ENCODE assay signal across 8 mouse cellular contexts in the genomic region with DNA sequence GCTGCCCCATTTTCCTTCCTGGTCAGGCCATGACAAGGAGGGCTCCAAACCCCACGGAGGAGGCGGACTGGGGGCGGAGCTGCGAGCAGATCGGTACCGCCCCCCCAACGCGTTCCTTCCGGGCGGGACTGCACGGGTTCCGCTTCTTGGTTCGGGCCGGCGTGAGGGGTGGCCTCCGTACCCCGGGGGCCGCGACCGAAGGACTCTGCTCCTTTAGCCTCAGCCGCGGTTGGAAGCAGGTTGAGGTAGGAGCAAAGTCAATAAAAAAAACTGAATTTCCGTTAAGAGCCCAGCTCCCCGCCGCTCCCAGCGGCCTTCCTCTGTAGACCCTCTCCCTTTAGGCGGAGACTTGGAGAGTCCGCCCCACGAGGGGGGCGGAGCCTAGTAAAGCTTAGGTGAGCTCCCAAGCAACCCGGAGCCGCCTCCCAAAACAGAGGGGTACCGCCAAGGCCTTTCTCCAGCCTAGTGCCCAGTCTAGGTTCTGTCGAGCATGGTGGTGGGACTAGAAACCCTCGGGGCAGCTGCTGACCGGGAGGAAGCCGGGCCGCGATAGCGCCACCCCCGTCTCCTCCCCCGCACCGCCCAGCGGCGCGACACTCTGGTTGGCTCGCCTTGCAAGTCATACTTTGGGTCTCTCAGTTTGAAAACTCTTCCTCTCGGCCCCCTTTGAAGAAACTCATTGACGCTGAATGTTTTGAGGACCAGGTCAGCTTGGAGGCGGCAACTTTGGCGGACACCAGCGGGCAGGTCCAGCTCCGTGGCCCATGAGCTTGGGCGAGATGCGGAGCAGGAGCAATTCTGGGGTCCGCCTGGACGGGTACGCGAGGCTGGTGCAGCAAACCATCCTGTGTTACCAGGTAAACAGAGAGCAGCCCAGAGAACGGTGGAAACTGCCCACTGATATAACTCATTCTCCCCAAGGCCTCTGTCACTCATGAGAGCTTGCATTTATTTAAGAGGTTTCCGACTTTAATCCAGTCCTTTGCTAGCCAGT. TPM values are rescaled to one million over a fixed set of nuclear protein-coding genes. Genes with fewer than 3 reads are reported as not detected.
A peak's percentile ranks its signal among the peaks of the same experiment; 100 is the strongest.
DNase-seq lines count a peak whose midpoint lies in the region; ATAC-seq and TF ChIP-seq lines count a peak whose summit lies in the region.

A gene (plus strand): TSS at position 119 of the 994 bp plus-strand sequence.

- TF ChIP-seq CTCF in lung, postnatal 0 days (IDR thresholded peaks at IDR 0.05): no peak; the same call in none of the 2 replicates

- peak within 1 kb of the TSS; percentile 58 for H3K4me2 ChIP-seq in lung, postnatal 0 days (replicated peaks; ENCODE audit: low read depth, low read length)

- TF ChIP-seq EP300 in lung, postnatal 0 days (IDR thresholded peaks at IDR 0.05): no peak

- peak within 1 kb of the TSS; percentile 91 for H3K27ac ChIP-seq in hindbrain, embryonic 10.5 days
- H3K27ac ChIP-seq in lung, postnatal 0 days (ENCODE audit: low read length): peak within 1 kb of the TSS; percentile 82

- peak within 1 kb of the TSS; percentile 46 for H3K9ac ChIP-seq in lung, postnatal 0 days (replicated peaks; ENCODE audit: low read depth)

- peak; percentile 95 for ATAC-seq in frontal cortex, adult (ENCODE audit: low TSS enrichment)
- ATAC-seq in lung, postnatal 0 days: peak; percentile 96

- peaks cover 9% of the 10 kb centered on the region for H3K4me1 ChIP-seq in hindbrain, embryonic 10.5 days (replicated peaks)
- H3K4me1 ChIP-seq in lung, postnatal 0 days (ENCODE audit: insufficient read depth, low read depth, low read length): no peaks in the 10 kb centered on the region

- peak within 1 kb of the TSS; percentile 64 for H3K4me3 ChIP-seq in hindbrain, embryonic 10.5 days
- H3K4me3 ChIP-seq in lung, postnatal 0 days (ENCODE audit: low read depth, low read length): peak within 1 kb of the TSS; percentile 45

- no peaks in the 10 kb centered on the region for H3K36me3 ChIP-seq in hindbrain, embryonic 10.5 days
- no peaks in the 10 kb centered on the region for H3K36me3 ChIP-seq in lung, postnatal 0 days (ENCODE audit: insufficient read depth, low read length)

- peak; percentile 72 for DNase-seq in MEL-GATA-1-ER (ENCODE audit: extremely low read depth, low read depth)
- DNase-seq in cerebellum, adult 8-10 months: peak; percentile 82
- DNase-seq in hindbrain, embryonic 10.5 days (ENCODE audit: low spot score): peak; percentile 79
- peak; percentile 80 for DNase-seq in layer of hippocampus, adult 9-11 months
- peak; percentile 88 for DNase-seq in lung, postnatal 0 days (ENCODE audit: low spot score)
- DNase-seq in ovary, postnatal 14 days (ENCODE audit: low spot score): peak; percentile 51
- peak; percentile 89 for DNase-seq in thymus, postnatal 14 days

- peaks cover 57% of the 10 kb centered on the region for H3K27me3 ChIP-seq in hindbrain, embryonic 10.5 days (ENCODE audit: insufficient read depth, poor library complexity, severe bottlenecking)
- no peaks in the 10 kb centered on the region for H3K27me3 ChIP-seq in lung, postnatal 0 days (replicated peaks; ENCODE audit: insufficient read depth, low read length)

- H3K9me3 ChIP-seq in hindbrain, embryonic 10.5 days: no peaks in the 10 kb centered on the region
- H3K9me3 ChIP-seq in lung, postnatal 0 days (ENCODE audit: low read length): no peaks in the 10 kb centered on the region

- 15% methylated on average over 61 of the region's 61 CpGs for WGBS in hindbrain, embryonic 10.5 days
- WGBS in lung, postnatal 0 days: 13% methylated on average over 56 of the region's 61 CpGs

RNA-seq across cellular contexts. Expression of the gene that starts here (rescaled TPM):
- polyA plus RNA-seq in hindbrain, embryonic 10.5 days (2016; fragmentation: Nextera tagmentation; extraction: Ambion mirVana): 16.4 and 16.5 TPM in 2 replicates
- 9.9 and 11.8 TPM in 2 replicates for polyA plus RNA-seq in lung, postnatal 0 days (2015; fragmentation: Nextera tagmentation; extraction: Ambion mirVana)

Comparison
In these comparisons a context has a peak if more than half of its experiments do, and no peak if none do; other contexts are left out.
1. Peak in every context shown above with its lines: DNase-seq, ATAC-seq, H3K4me3 ChIP-seq and H3K27ac ChIP-seq.